ENCODE assay signal across 9 mouse cellular contexts in the genomic region with DNA sequence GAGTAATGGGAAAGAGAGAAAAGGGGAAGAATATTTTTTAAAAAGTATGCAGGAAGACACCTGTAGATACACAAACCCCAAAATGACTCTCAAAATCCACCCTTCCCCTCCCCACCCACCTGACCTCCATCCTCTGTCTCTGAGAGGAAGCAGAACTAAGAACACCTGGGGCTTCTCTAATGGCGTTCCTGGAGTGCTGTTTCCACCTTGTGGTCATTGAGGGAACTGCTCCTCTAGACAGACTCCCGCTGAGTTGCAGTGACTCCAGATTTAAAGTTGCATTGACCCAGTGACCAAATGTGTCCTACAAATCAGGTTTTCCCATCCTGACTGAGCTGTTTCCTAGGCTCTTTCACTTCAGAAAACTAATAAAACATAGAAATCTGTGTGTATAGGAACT. TPM values are rescaled to one million over a fixed set of nuclear protein-coding genes. Genes with fewer than 3 reads are reported as not detected.
DNase-seq lines count a peak whose midpoint lies in the region; ATAC-seq and TF ChIP-seq lines count a peak whose summit lies in the region.
"Had no signal": no experiment of that assay in that cellular context is flagged by ENCODE, and none has a peak within 500 bp of the region (broad histone marks: within the 10 kb centered on the region; RNA-seq: fewer than 3 reads in every experiment).

No protein-coding gene starts in this region.

- ATAC-seq in erythroid progenitor cell, adult 5-6 weeks (replicated peaks; ENCODE audit: low FRiP score, poor library complexity, severe bottlenecking), result 0 out of 2 replicates have a peak, but pooled peaks have one; percentile 54
- no peak; the same call in 1 of the 2 replicates for ATAC-seq in neural tube, embryonic 11.5 days (ENCODE audit: insufficient read depth, low FRiP score, low TSS enrichment)

- TF ChIP-seq CTCF in brain, embryonic 14.5 days (IDR thresholded peaks at IDR 0.05; ENCODE audit: borderline replicate concordance, extremely low read depth, insufficient read depth, insufficient read length), result peak; percentile 86
- no peak for TF ChIP-seq CTCF in thymus, adult 2 months (IDR thresholded peaks at IDR 0.05; ENCODE audit: borderline replicate concordance, control insufficient read depth, extremely low read depth, insufficient read depth, low read length, poor library complexity)

- H3K9me3 ChIP-seq in neural tube, embryonic 11.5 days (ENCODE audit: control insufficient read depth, low read length), result no peaks in the 10 kb centered on the region

- H3K9ac ChIP-seq in neural tube, embryonic 11.5 days (ENCODE audit: low read length), result no peak overlapping the region

- WGBS in neural tube, embryonic 11.5 days, result 5% methylated on average over 2 of the region's 2 CpGs
- 4% methylated on average over 2 of the region's 2 CpGs for WGBS in thymus, adult 2 months

- H3K27ac ChIP-seq in neural tube, embryonic 11.5 days (ENCODE audit: low read depth, low read length), result no peak overlapping the region
- no peak overlapping the region for H3K27ac ChIP-seq in thymus, adult 2 months (ENCODE audit: control insufficient read depth, insufficient read depth, low read length)

- no peak overlapping the region for H3K4me2 ChIP-seq in neural tube, embryonic 11.5 days (ENCODE audit: low read depth)

- H3K36me3 ChIP-seq in neural tube, embryonic 11.5 days (ENCODE audit: control insufficient read depth, insufficient read depth, low read length), result no peaks in the 10 kb centered on the region
- H3K36me3 ChIP-seq in thymus, adult 2 months (ENCODE audit: control insufficient read depth, insufficient read depth, low read length), result no peaks in the 10 kb centered on the region

- DNase-seq in urinary bladder, postnatal 14 days (ENCODE audit: low spot score), result peak; percentile 55
- no peak for DNase-seq in urinary bladder, postnatal 10 days (ENCODE audit: low spot score)
- DNase-seq in brain, embryonic 14.5 days (ENCODE audit: low read depth), result peak; percentile 79
- DNase-seq in induced T-regulatory cell, adult 2 months (ENCODE audit: low read depth), result peak; percentile 74
- DNase-seq in left cerebral cortex, adult 9 months (ENCODE audit: low spot score in 2 of 2), result peak; percentile 7 to 68
- DNase-seq in neural tube, embryonic 11.5 days (ENCODE audit: low spot score), result peak; percentile 69
- DNase-seq in thymus, adult 2 months, result peak; percentile 60

- no peak for TF ChIP-seq POLR2A in brain, embryonic 14.5 days (IDR thresholded peaks at IDR 0.05; ENCODE audit: borderline replicate concordance, extremely low read depth, insufficient read depth, insufficient read length, poor library complexity, severe bottlenecking)
- no peak for TF ChIP-seq POLR2A in thymus, adult 2 months (IDR thresholded peaks at IDR 0.05; ENCODE audit: control insufficient read depth, extremely low read depth, insufficient read depth, low read length, poor library complexity)

- no peaks in the 10 kb centered on the region for H3K4me1 ChIP-seq in neural tube, embryonic 11.5 days (ENCODE audit: control insufficient read depth, insufficient read depth, low read length)
- no peaks in the 10 kb centered on the region for H3K4me1 ChIP-seq in thymus, adult 2 months (replicated peaks; ENCODE audit: control insufficient read depth, insufficient read depth, low read length)

- no peaks in the 10 kb centered on the region for H3K27me3 ChIP-seq in neural tube, embryonic 11.5 days (ENCODE audit: control insufficient read depth, insufficient read depth, low read length)
- H3K27me3 ChIP-seq in thymus, adult 2 months (ENCODE audit: control insufficient read depth, insufficient read depth, low read length), result no peaks in the 10 kb centered on the region

- H3K4me3 ChIP-seq in neural tube, embryonic 11.5 days (ENCODE audit: low read depth, low read length), result no peak overlapping the region
- H3K4me3 ChIP-seq in thymus, adult 2 months (ENCODE audit: control insufficient read depth, insufficient read depth, low read length), result no peak overlapping the region

RNA-seq across cellular contexts. Expression of gene Slc12a1, which starts 36.9 kb away (rescaled TPM):
- 0.04 and 0.11 TPM in 2 replicates for polyA plus RNA-seq in brain, embryonic 14.5 days (2012; rRNA removed)
- not detected in 2 replicates for total RNA-seq in erythroid progenitor cell, adult 5-6 weeks (2015; ENCODE audit: low replicate concordance)
- not detected in 2 replicates for total RNA-seq in erythroid progenitor cell, adult 5-6 weeks (2017; ENCODE audit: low replicate concordance)
- 0.05 and 0.07 TPM in 2 replicates for polyA plus RNA-seq in neural tube, embryonic 11.5 days (2014; fragmentation: Nextera tagmentation; extraction: Ambion mirVana)
- 0.01 TPM in 1 of 2 replicates, not detected in the other for polyA plus RNA-seq in thymus, adult 2 months (2012; rRNA removed)
- polyA plus RNA-seq: heart, embryonic 16.5 days had no signal

RNA-seq across cellular contexts. Expression of gene Ctxn2, which starts 52.7 kb away (rescaled TPM):
- polyA plus RNA-seq in brain, embryonic 14.5 days (2012; rRNA removed), result 1.9 and 3.1 TPM in 2 replicates
- not detected in 2 replicates for total RNA-seq in erythroid progenitor cell, adult 5-6 weeks (2015; ENCODE audit: low replicate concordance)
- total RNA-seq in erythroid progenitor cell, adult 5-6 weeks (2017; ENCODE audit: low replicate concordance), result not detected in 2 replicates
- not detected in 2 replicates for polyA plus RNA-seq in neural tube, embryonic 11.5 days (2014; fragmentation: Nextera tagmentation; extraction: Ambion mirVana)
- not detected in 2 replicates for polyA plus RNA-seq in thymus, adult 2 months (2012; rRNA removed)
- polyA plus RNA-seq: heart, embryonic 16.5 days had no signal

RNA-seq across cellular contexts. Expression of gene Dut, which starts 57.8 kb away (rescaled TPM):
- polyA plus RNA-seq in brain, embryonic 14.5 days (2012; rRNA removed), result 57.0 and 77.4 TPM in 2 replicates
- 69.6 and 79.3 TPM in 2 replicates for total RNA-seq in erythroid progenitor cell, adult 5-6 weeks (2015; ENCODE audit: low replicate concordance)
- total RNA-seq in erythroid progenitor cell, adult 5-6 weeks (2017; ENCODE audit: low replicate concordance), result 80.2 and 93.8 TPM in 2 replicates
- polyA plus RNA-seq in neural tube, embryonic 11.5 days (2014; fragmentation: Nextera tagmentation; extraction: Ambion mirVana), result 171 and 175 TPM in 2 replicates
- 78.6 and 107 TPM in 2 replicates for polyA plus RNA-seq in thymus, adult 2 months (2012; rRNA removed)
